Mouse (Mus musculus) layer of hippocampus, adult 11-12 months (tissue): ENCODE data around the gene Rflna.
A peak's percentile ranks its signal among the peaks of the same experiment; 100 is the strongest.

ENCODE experiments used
- DNase-seq: peaks from one replicate; pipeline ENCODE4 v3.0.0; 2022; ENCODE audit warnings: low spot score

The Rflna gene

GRCm38 (mm10) chr5:125002969-125003872 lies at the start of gene Rflna:
TSS of gene Rflna (plus strand) at chr5:125003221.
- no peak for DNase-seq

GRCm38 (mm10) chr5:124954404-124955305 lies 48.4 kb upstream of the Rflna start:
- DNase-seq, result no peak

GRCm38 (mm10) chr5:124957491-124957890 lies 45.5 kb upstream of the Rflna start:
- DNase-seq, result no peak

GRCm38 (mm10) chr5:124959099-124959498 lies 43.9 kb upstream of the Rflna start:
- no peak for DNase-seq

GRCm38 (mm10) chr5:124960131-124960901 lies 42.7 kb upstream of the Rflna start:
- DNase-seq, result peak; percentile 58

GRCm38 (mm10) chr5:124961433-124961832 lies 41.6 kb upstream of the Rflna start:
- DNase-seq, result no peak

- DNase-seq, result no peak
Measured at GRCm38 (mm10) chr5:124962761-124963160, 40.3 kb upstream of the Rflna start.

GRCm38 (mm10) chr5:124963806-124964672 lies 39.0 kb upstream of the Rflna start:
- peak; percentile 70 for DNase-seq

GRCm38 (mm10) chr5:124966622-124967332 lies 36.2 kb upstream of the Rflna start:
- DNase-seq, result no peak

- no peak for DNase-seq
Measured at GRCm38 (mm10) chr5:124969790-124970189, 33.2 kb upstream of the Rflna start.

- DNase-seq, result no peak
Measured at GRCm38 (mm10) chr5:124986222-124986621, 16.8 kb upstream of the Rflna start.

- no peak for DNase-seq
Measured at GRCm38 (mm10) chr5:124986656-124987055, 16.4 kb upstream of the Rflna start.

GRCm38 (mm10) chr5:124989724-124990123 lies 13.3 kb upstream of the Rflna start:
- no peak for DNase-seq

GRCm38 (mm10) chr5:124992323-124992722 lies 10.7 kb upstream of the Rflna start:
- no peak for DNase-seq

GRCm38 (mm10) chr5:124992891-124993290 lies 10.1 kb upstream of the Rflna start:
- no peak for DNase-seq

- DNase-seq, result peak; percentile 75
Measured at GRCm38 (mm10) chr5:124996816-124997215, 6.2 kb upstream of the Rflna start.

GRCm38 (mm10) chr5:124997913-124998312 lies 5.1 kb upstream of the Rflna start:
- no peak for DNase-seq

GRCm38 (mm10) chr5:125000756-125001250 lies 2.2 kb upstream of the Rflna start:
- DNase-seq, result no peak

- DNase-seq, result no peak
Measured at GRCm38 (mm10) chr5:125003873-125004255, 843 bp downstream of the Rflna start.
